Mouse (Mus musculus): Measurements from ENCODE around the gene Nagk. TPM values are rescaled to one million over a fixed set of nuclear protein-coding genes. Genes with fewer than 3 reads are reported as not detected.
"Not testable (repeated sequence)": the region's sequence is repeated elsewhere in the genome, so short reads cannot be mapped to it uniquely, and the experiment has no call there.

Nagk gene
- total and polyA plus RNA-seq, 3 experiments, result 14.1 to 18.3 (median 16.1) TPM

GRCm38 (mm10) chr6:83775638-83776293 is 19.0 kb upstream of the Nagk start, which contains the start of gene Tex261:
Tex261 (minus strand) TSS chr6:83775813.
- WGBS, result under 1% methylated on average over 45 of the region's 45 CpGs
- Histone ChIP-seq H3K36me3 (ENCODE audit: control insufficient read depth, insufficient read depth, low read length) (no peaks in the 10 kb centered on the region), H3K27me3 (ENCODE audit: control insufficient read depth, insufficient read depth, low read length) (no peaks in the 10 kb centered on the region), H3K4me1 (ENCODE audit: control insufficient read depth, insufficient read depth, low read length) (peaks cover 3% of the 10 kb centered on the region), H3K79me2 (replicated peaks; ENCODE audit: control insufficient read depth, insufficient read depth, low read length) (no peaks in the 10 kb centered on the region), H3K9ac (ENCODE audit: low read depth, low read length) (peak within 1 kb of the TSS; percentile 98), H3K27ac (peak within 1 kb of the TSS; percentile 88), H3K4me3 (peak within 1 kb of the TSS; percentile 89)
- DNase-seq, result peak; percentile 93 to 95
- intact Hi-C loops (cut with DNase I), result loop anchor here (5.0 kb wide), 2 partner anchors 57 to 137 kb away; partner anchors contain the start of gene Paip2b
- TF ChIP-seq EP300 (IDR thresholded peaks at IDR 0.05; ENCODE audit: insufficient read depth, low read depth, low read length), result no peak
- peak; percentile 66; the same call in 1 of the 2 replicates for TF ChIP-seq POLR2A (IDR thresholded peaks at IDR 0.05; ENCODE audit: insufficient read depth, low read depth, low read length)
- TF ChIP-seq CTCF (IDR thresholded peaks at IDR 0.05), result peak; percentile 76

GRCm38 (mm10) chr6:83778306-83778705 is 16.5 kb upstream of the Nagk start:
- DNase-seq, result no peak
- WGBS, result 82% methylated on average over 7 of the region's 7 CpGs
- Histone ChIP-seq H3K4me3 (no peak overlapping the region), H3K27me3 (ENCODE audit: control insufficient read depth, insufficient read depth, low read length) (no peaks in the 10 kb centered on the region), H3K79me2 (replicated peaks; ENCODE audit: control insufficient read depth, insufficient read depth, low read length) (no peaks in the 10 kb centered on the region), H3K36me3 (ENCODE audit: control insufficient read depth, insufficient read depth, low read length) (no peaks in the 10 kb centered on the region), H3K4me1 (ENCODE audit: control insufficient read depth, insufficient read depth, low read length) (peaks cover 3% of the 10 kb centered on the region), H3K27ac (no peak overlapping the region), H3K9ac (ENCODE audit: low read depth, low read length) (no peak overlapping the region)
- intact Hi-C loops (cut with DNase I), result loop anchor here (2.0 to 5.0 kb wide), 4 partner anchors 16 to 134 kb away; partner anchors contain the start of genes Nagk and Paip2b
- TF ChIP-seq EP300 (IDR thresholded peaks at IDR 0.05; ENCODE audit: insufficient read depth, low read depth, low read length), result no peak
- TF ChIP-seq CTCF (IDR thresholded peaks at IDR 0.05), result no peak
- TF ChIP-seq POLR2A (IDR thresholded peaks at IDR 0.05; ENCODE audit: insufficient read depth, low read depth, low read length), result no peak

GRCm38 (mm10) chr6:83779026-83779425 is 15.8 kb upstream of the Nagk start:
- peaks cover 3% of the 10 kb centered on the region for H3K4me1 ChIP-seq (ENCODE audit: control insufficient read depth, insufficient read depth, low read length)
- 6% methylated on average over 5 of the region's 5 CpGs for WGBS
- no peaks in the 10 kb centered on the region for H3K79me2 ChIP-seq (replicated peaks; ENCODE audit: control insufficient read depth, insufficient read depth, low read length)
- TF ChIP-seq EP300 (IDR thresholded peaks at IDR 0.05; ENCODE audit: insufficient read depth, low read depth, low read length) (0 out of 2 replicates have a peak, but pooled peaks have one; percentile 48), POLR2A (IDR thresholded peaks at IDR 0.05; ENCODE audit: insufficient read depth, low read depth, low read length) (no peak), CTCF (IDR thresholded peaks at IDR 0.05) (peak; percentile 80)
- intact Hi-C loops (cut with DNase I), result loop anchor here (2.0 to 5.0 kb wide), 4 partner anchors 16 to 133 kb away; partner anchors contain the start of genes Nagk and Paip2b
- no peaks in the 10 kb centered on the region for H3K36me3 ChIP-seq (ENCODE audit: control insufficient read depth, insufficient read depth, low read length)
- no peaks in the 10 kb centered on the region for H3K27me3 ChIP-seq (ENCODE audit: control insufficient read depth, insufficient read depth, low read length)
- no peak overlapping the region for H3K9ac ChIP-seq (ENCODE audit: low read depth, low read length)
- peak; percentile 45 to 62 for DNase-seq
- no peak overlapping the region for H3K27ac ChIP-seq
- no peak overlapping the region for H3K4me3 ChIP-seq

GRCm38 (mm10) chr6:83786426-83786825 is 8.4 kb upstream of the Nagk start:
- no peak overlapping the region for H3K9ac ChIP-seq (ENCODE audit: low read depth, low read length)
- no peak overlapping the region for H3K27ac ChIP-seq
- H3K79me2 ChIP-seq (replicated peaks; ENCODE audit: control insufficient read depth, insufficient read depth, low read length), result no peaks in the 10 kb centered on the region
- no peak overlapping the region for H3K4me3 ChIP-seq
- no peaks in the 10 kb centered on the region for H3K36me3 ChIP-seq (ENCODE audit: control insufficient read depth, insufficient read depth, low read length)
- intact Hi-C loops (cut with DNase I), result no loop called here
- H3K4me1 ChIP-seq (ENCODE audit: control insufficient read depth, insufficient read depth, low read length), result no peaks in the 10 kb centered on the region
- no peak for DNase-seq
- TF ChIP-seq POLR2A (IDR thresholded peaks at IDR 0.05; ENCODE audit: insufficient read depth, low read depth, low read length), result no peak
- TF ChIP-seq EP300 (IDR thresholded peaks at IDR 0.05; ENCODE audit: insufficient read depth, low read depth, low read length), result no peak
- no peak for TF ChIP-seq CTCF (IDR thresholded peaks at IDR 0.05)
- no peaks in the 10 kb centered on the region for H3K27me3 ChIP-seq (ENCODE audit: control insufficient read depth, insufficient read depth, low read length)
- WGBS, result 74% methylated on average over 3 of the region's 3 CpGs

GRCm38 (mm10) chr6:83788554-83788953 is 6.2 kb upstream of the Nagk start:
- intact Hi-C loops (cut with DNase I), result no loop called here
- Histone ChIP-seq H3K27me3 (ENCODE audit: control insufficient read depth, insufficient read depth, low read length) (no peaks in the 10 kb centered on the region), H3K9ac (ENCODE audit: low read depth, low read length) (no peak overlapping the region), H3K79me2 (replicated peaks; ENCODE audit: control insufficient read depth, insufficient read depth, low read length) (no peaks in the 10 kb centered on the region), H3K36me3 (ENCODE audit: control insufficient read depth, insufficient read depth, low read length) (no peaks in the 10 kb centered on the region), H3K4me1 (ENCODE audit: control insufficient read depth, insufficient read depth, low read length) (no peaks in the 10 kb centered on the region), H3K27ac (no peak overlapping the region), H3K4me3 (no peak overlapping the region)
- WGBS, result 91% methylated on average over 7 of the region's 7 CpGs
- DNase-seq, result no peak
- no peak for TF ChIP-seq CTCF (IDR thresholded peaks at IDR 0.05)
- TF ChIP-seq POLR2A (IDR thresholded peaks at IDR 0.05; ENCODE audit: insufficient read depth, low read depth, low read length), result no peak
- no peak for TF ChIP-seq EP300 (IDR thresholded peaks at IDR 0.05; ENCODE audit: insufficient read depth, low read depth, low read length)

GRCm38 (mm10) chr6:83790533-83790932 is 4.2 kb upstream of the Nagk start:
- H3K36me3 ChIP-seq (ENCODE audit: control insufficient read depth, insufficient read depth, low read length); DNase-seq; H3K9ac ChIP-seq (ENCODE audit: low read depth, low read length); H3K27me3 ChIP-seq (ENCODE audit: control insufficient read depth, insufficient read depth, low read length); H3K79me2 ChIP-seq (replicated peaks; ENCODE audit: control insufficient read depth, insufficient read depth, low read length); H3K4me1 ChIP-seq (ENCODE audit: control insufficient read depth, insufficient read depth, low read length); H3K4me3 ChIP-seq; H3K27ac ChIP-seq; intact Hi-C loops (cut with DNase I): not testable (repeated sequence)
- 75% methylated on average over 5 of the region's 5 CpGs for WGBS

Measured in heart, adult 2 months (tissue).